Mouse (Mus musculus): ENCODE measurements around the gene Cd36.

Gene Cd36

DNA sequence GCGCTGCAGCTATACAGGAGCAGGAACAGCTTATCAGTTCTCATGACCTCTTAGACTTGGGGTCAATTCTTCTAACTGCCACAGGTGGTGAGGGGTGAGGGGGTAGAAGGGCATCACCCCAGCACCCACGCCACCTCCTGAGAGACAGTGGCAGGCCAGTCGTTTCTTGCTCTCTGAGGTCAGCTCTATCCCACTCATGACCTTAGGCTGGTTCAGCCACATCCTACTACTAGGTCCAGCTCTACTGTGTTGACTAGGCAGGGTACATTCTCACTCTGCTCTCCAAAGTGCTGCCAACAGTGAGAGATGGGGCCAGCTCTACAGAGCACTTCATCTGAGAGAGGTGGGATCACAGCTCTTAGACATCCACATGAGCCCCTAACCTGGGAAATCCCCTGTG lies 30.2 kb downstream of the Cd36 start:
- no peak for DNase-seq (ENCODE audit: low read depth, low spot score)

DNA sequence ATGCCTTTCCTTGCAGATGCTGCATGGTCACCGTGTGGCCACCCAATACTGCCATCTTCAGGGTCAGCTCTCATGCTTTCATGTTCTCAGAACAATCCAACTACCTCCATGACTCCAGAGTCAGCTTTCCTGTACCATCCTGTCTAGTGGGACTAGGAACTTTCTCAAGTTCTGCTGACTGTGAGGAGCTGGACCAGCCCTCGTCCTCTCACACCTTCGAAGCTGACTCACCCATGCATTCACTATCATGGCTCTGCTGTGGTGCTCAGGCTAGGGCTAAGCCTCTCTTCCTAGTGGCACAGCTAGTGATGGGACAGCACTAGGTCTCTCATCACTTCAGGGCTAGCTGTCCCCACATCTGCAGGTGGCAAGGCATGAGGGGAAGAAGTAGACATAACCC lies 30.7 kb downstream of the Cd36 start:
- DNase-seq (ENCODE audit: low read depth, low spot score), result no peak

DNA sequence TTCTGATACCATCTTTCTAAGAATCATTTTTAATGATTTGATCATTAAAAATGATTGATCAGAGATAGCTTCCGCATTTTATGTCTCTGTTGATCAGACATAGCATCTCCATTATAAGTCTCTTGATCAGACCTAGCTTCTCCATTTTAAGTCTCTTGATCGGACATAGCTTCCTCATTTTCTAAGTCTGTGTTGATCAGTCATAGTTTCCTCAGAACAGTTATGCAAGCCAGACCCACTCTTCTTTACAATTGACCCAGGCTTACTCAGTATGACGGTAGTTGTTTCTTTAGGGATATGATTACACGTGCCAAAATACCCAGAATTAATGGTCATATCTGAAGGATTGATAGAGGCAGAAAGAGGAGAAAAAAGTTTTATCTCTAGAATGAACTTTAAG lies 31.3 kb downstream of the Cd36 start:
- no peak for DNase-seq (ENCODE audit: low read depth, low spot score)

DNA sequence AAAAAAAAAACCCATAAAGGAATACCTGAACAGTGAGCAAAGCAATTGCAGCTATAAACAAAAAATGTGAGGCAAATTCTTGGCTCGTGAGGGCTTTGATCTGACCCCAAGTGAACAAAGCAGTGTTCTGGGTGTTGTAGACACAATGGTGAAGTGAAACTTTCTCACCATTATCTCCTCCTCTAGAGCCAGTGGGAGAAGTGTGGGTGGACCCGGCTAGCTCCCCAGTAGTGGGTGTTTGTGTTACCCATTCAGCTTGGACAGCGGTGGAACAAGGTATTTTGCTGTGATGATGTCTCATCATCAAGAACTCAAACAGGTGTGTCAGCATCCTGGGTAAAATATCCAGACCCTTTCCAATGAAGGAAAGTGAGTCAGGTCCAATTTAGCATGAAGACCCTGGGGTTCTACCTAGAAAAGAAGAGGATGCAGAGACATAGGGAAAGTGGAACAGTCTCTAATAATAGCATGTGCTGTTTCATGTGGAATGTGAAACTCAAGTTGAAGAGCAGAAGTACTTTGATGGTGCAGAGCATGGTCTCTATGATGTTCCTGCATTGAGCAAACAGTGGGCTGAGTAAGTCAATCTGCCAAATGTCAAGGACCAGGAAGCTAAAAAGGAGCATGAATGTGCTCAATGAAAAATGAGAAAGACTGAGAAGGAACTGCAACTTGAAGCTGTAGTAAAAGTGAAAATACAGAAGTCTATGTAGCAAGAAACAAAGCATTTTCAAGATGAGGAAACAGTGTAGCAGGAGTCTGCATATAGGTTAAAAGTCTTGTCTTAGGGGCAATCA lies 34.3 kb downstream of the Cd36 start:
- DNase-seq (ENCODE audit: low read depth, low spot score), result no peak

DNA sequence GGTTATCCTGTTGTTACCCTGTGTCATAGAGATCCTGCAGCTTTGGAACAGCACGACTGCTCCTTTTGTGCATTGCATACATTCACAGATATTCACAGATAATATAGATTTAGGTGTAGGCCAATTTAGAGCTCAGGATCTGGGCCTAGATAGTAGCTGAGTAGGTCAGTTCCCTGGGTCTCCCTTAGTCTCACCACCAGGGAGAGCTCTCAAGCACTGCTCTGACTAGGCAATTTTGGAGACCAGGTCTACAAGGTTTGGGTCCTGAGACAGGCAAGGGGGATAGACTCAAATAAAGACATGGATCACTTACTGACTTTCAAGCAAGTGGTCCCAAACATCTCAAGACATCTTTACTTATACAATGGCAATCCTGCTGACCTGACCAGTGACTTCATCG lies 38.0 kb downstream of the Cd36 start:
- DNase-seq (ENCODE audit: low read depth, low spot score), result no peak

DNA sequence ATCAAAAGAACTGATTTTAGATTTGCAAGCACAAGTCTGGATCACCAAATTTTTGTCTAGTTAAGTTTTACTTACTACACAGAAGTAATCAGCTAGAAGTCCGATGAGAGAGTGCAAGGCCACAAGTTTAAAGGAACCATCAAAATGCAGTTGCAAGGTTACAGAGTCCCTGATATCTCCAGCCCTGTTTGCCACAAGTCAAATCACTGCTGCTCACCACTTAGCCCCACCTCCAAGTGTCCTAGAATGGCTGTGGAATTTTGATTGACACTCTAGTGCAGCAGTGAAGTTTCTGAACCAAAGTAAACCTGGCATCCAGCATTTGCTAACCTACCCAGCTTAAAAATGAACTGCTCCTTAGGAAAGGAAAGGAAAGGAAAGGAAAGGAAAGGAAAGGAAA lies 39.0 kb downstream of the Cd36 start:
- DNase-seq (ENCODE audit: low read depth, low spot score), result no peak

DNA sequence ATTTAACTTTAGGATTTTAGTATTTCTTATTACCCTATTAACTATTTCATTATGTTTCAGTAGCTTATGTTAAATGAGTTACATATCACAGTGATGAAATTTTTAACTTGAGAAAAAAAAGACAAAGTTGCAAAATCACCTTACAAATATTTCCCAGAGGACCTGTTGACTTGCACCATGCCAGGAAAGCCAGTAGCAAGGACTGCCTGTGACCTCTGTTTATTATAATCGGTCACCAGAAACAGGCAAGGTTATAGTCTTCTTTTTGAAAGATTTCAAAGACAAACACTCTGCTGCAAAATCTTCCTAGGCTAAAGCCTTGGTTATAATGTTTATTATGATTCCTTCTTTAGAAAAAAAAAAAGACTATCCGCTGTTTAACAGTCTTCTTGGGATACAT lies 39.9 kb downstream of the Cd36 start:
- no peak for DNase-seq (ENCODE audit: low read depth, low spot score)

DNA sequence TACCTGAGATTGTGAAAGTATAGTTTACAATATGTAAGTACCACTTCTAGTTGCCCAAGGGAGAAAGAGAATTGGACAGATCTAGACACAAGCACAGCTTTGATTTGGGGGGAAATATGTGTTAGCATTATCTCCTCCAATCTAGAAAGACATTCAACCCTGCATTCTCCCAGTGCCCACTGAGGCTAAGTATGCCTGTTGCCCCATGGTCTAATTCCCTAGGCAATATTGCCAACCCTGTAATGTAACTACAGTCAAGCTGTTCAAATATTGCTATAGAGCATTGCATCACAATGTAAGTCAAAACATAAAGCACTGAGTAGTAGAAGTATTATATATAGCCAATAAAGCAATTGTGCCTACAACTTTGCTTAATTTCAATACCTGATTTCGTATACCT lies 40.3 kb downstream of the Cd36 start:
- DNase-seq (ENCODE audit: low read depth, low spot score), result no peak

DNA sequence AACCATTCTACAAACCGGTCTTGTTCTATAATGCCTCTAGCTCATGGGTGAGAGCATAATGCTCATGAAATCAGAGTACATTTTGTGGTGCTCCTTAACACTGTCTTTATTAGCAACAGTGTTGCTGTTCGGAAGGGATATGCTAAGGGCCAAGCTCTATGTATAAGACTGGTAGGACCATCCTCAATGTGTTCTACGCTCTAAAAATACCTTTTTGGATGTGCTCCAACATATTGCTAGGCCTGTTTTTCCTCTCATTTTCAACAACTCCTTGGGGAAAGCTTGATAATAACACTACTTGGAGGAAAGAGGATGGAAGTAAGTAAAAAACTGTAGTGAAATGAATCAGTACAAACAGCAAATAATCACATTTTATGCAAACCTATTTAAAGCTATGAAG lies 44.7 kb downstream of the Cd36 start:
- DNase-seq (ENCODE audit: low read depth, low spot score), result no peak

DNA sequence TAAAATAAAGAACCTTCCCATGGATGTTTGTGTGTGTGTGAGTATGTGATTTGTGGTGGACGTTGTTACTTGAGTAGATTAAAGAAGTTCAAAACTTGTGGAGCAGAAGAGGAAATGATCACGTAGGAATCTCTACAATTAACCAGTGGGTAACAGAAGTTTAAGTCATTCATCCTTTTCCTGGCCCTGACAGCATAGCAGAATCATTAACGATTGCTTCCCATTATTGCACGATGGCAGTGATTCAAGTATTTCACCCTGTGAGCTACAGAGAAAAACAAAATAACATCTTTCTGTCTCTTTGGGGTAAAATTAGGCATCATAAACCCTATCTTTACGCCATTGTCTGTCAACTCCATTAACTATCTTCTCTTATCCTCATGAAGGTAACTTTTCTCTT lies 45.3 kb downstream of the Cd36 start:
- DNase-seq (ENCODE audit: low read depth, low spot score), result no peak

DNA sequence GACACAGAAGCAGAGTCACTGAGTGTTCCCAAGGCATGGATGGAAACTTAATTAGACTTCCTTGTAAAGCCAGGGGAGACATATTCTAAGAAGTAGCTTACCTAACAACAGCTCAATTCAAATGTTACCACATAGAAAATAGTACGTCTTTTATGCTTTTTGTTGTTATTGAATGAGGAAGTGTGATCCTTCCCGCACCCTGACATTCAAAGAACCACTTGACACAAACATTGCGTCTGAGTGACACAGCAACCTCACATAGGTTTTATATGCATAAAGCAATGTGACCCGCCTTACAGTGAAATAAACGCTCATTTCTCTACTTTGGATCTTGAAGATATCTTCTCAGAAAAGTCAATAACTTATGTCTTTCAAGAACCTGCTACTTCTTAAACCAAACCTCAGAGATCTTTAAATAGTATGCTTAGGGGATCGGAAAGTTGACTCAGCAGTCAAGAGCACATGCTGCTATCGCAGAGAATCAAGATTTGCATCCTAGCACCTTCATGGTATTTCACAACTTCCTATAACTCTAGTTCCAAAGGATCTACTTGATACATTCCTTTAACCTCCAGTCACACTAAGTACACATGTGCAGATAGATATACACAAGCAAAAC lies 46.4 kb downstream of the Cd36 start:
- DNase-seq (ENCODE audit: low read depth, low spot score), result no peak

DNA sequence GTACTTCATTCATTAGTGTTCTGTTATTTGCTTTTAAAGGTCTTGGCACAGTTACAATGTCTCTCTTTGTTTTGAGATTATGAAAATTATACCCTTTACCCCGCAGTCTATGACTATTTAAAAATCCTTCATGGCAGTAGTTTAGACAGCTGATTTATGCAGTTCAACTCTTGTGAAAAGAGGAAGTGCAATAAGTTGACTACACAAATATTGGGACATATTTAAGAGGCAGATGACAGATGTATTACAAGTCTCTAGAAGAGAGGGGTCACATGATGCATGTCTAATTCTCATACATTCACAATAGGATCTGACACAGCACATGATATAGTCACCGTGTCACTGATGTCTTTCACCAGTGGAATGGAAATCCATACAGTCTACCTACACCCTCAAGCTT lies 49.1 kb downstream of the Cd36 start:
- no peak for DNase-seq (ENCODE audit: low read depth, low spot score)

DNA sequence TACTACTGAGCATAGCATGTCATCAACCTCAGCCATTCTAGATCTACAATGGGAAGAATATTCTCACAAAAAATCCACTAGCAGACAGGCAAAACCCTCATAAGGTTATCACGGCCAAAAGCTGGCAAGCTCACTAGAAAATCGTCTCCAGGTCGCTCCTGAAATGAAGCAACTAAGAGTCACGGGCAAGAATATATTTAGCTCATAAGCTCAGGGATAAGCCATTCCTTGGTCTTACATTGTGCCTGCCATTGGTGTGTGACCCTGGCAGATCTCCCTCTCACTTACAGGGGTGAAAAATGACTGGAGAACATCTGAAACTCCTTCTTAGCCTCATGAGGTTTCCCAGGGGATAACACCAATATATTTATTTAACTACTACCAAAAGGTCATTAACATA lies 52.2 kb downstream of the Cd36 start:
- DNase-seq (ENCODE audit: low read depth, low spot score), result no peak

DNA sequence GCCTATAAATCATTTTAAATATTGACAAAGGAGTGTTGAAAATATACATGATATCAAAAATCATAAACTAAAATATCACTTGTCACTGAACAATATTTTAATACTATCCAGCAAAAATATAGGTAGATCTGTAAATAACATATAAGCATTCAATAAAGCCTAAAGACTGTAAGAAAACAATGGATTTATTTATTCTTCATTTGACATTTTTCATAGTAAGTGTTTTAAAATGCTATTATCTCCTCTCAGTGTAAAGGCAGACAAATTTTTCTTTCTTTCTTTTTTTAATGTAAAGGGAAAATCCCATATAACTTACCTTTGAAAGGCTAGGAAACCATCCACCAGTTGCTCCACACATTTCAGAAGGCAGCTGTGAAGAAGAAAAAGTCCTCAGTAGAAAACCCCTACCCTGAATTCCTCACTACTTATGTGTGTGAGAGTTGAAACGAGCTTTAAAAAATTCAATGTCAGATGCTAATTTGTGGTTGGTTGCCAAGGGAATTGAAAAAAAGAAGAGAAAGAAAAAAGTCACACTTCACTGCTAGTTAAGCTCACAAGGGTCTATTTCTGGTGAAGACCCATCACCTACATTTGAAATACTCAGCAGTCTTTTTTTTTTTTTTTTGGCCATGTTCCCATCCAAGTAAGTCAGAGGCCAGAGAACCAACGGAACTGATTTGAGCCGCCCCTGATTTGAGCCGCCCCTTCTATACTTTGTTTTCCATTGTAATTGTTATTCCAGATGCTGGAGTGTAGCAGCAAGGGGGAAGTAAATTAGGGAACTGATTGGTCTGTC lies 53.1 kb downstream of the Cd36 start:
- DNase-seq (ENCODE audit: low read depth, low spot score), result no peak

DNA sequence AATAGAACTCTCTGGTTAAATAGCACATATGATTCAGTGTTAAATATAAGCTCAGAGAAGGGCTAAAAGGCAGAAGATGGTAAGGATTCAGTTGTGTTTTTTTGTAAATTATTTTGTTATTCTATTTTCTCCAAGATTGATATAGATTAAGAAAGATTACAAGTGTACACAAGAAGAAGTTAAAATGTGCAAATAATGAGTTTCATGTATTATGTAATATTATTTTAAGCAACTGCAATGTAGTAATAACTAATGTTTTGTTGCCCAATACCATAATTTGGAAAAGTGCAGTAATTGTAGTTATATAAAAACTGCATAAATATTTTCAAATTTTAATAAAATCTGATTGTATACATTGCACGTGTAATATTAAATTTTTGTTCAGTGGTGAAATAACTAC lies 54.8 kb downstream of the Cd36 start:
- DNase-seq (ENCODE audit: low read depth, low spot score), result no peak

DNA sequence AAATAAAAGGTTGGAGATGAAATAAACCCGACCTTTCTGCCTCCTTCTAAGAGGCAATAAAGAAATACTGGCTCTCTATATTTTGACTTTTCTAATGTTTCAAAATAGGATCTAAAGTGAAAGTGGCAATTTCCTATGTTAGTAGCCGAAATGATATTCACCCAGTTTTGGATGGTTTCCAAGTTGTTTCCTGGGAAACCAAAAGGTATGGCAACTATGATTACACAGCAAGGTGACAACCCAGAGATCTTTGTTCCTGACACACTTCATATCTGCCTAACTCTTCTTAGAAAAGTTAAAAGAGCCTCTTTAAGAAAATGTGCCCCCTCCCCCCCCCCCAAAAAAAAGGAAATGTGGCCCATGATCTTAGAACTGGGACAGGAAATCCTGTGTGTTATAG lies 58.1 kb downstream of the Cd36 start:
- DNase-seq (ENCODE audit: low read depth, low spot score), result peak; percentile 16

DNA sequence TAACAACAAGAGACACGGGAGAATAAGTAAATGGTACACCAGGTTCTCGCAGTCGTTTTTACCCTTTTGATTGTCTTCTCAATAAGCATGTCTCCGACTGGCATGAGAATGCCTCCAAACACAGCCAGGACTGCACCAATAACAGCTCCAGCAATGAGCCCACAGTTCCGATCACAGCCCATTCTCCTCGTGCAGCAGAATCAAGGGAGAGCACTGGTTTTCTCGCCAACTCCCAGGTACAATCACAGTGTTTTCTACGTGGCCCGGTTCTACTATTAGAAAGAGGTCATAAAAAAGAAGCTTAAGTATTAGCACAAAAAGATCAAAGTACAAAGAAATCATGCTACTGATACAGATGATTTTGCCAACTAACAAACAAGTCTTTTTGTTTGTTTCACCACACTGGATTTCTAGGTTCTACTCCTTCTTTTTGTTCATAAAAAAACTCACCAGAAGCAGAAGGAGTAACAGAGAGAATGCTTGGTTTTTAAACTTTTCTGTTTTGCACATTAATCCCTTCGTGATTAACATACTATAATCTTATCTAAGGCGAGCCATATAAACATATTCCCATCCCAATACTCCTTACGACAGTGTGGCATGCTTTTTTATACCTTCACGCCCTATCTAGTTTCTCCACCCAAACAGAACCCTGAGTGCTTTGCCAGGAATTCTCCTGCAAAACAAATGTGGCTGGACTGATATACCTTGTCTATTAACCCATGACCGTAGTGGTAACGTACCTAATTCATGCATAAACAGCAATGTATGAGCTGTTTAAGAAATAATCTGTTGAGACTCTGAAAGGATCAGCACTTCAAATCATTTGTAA lies 59.7 kb downstream of the Cd36 start:
- no peak for DNase-seq (ENCODE audit: low read depth, low spot score)

DNA sequence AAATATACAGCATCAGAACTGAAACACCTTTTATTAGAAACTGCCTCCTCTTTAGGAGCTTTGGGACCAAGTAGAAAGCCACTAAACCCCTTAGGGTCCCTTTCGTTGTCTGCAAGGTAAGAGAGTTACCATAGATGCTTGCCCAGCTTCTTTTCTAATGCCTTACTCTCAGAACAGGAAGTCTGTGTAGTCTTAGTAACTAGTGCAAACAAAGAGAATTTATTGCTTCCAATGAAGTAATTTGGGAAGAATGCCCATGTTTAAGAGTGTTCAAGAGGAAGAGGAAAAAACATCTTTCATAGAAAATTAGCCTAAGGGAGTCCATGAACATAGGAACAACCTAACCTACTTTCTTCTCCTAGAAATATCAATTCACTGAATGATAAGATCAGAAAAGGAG lies 67.2 kb downstream of the Cd36 start:
- no peak for DNase-seq (ENCODE audit: low read depth, low spot score)

DNA sequence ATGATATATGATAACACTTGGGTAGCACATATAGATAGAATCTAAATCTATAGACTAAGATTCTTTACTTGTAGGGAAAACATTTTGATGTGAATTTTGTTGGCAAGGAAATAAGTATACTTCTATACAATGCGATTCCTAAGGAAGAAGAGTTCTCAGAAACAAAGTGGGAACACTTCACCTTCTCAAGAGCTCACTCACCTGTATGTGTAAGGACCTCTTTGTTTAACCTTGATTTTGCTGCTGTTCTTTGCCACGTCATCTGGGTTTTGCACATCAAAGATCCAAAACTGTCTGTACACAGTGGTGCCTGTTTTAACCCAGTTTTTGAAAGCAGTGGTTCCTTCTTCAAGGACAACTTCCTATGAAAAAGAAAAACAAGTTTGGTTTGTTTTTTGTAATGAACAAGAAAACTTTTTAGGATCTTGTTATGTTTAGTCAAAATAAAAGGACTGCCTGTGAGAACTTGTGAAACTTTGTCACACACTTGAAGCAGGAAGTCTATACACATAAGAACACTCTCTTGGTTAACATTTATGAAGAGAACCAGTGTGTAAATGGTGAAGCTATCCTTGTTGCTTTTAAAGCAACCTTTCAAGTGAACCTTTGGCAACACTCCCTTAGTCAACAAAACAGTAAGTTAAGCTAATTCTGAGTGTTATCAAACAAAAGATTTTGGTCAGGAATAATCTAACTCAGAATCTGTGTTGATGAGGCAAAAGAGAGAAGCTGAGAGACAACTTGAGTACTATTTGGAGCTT lies 68.2 kb downstream of the Cd36 start:
- DNase-seq (ENCODE audit: low read depth, low spot score), result no peak

DNA sequence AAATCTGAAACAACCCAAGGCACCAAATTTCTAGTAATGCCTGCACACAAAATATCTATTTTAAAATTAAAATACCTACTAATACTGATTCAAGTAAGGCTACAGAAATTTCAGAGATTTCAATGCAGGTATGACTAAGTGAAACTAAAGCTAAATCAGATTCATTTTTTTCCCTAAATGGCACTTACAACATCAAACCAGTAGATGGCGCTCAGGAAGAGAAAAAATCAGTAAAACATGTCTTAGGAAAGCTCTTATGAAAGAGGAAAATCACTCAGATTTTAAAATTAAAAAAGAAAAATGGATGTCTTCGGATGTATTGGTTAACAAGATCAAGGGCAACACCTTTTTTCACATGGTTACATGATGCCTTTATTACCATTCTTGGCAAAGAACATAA lies 72.4 kb downstream of the Cd36 start:
- peak; percentile 56 for DNase-seq (ENCODE audit: low read depth, low spot score)

DNA sequence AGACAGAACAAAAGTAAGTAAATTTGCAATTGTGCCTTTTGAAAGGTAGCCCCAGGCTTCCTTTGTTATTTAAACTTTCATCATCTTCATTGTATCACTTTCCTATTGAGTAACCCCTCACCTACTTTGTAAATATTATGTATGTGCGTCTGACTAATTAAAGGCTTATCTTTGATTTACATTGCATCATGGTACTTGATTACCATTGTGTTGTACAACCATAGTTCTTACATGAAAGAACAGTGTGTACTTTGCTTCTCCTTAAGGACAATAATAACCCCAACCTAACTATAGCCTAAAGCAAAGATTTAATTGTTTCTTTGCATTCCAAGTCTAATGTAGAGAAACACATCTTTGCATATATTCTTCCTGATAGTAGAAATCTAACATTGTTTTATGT lies 78.3 kb downstream of the Cd36 start:
- DNase-seq (ENCODE audit: low read depth, low spot score), result no peak
